Mouse (Mus musculus) G1E-ER4 (cell line): Measurements from ENCODE around the gene D8Ertd738e. TPM values are rescaled to one million over a fixed set of nuclear protein-coding genes. Genes with fewer than 3 reads are reported as not detected.

Source experiments
- GATA1 ChIP-seq: IDR thresholded peaks from one replicate; pipeline ENCODE4 v1.8.0; 2012; ENCODE audit warnings: low read length, inconsistent platforms
- polyA plus RNA-seq: library from polyadenylated mRNA; stranded (reverse); fragments of >175 nt; gene quantifications from 2 replicates; pipeline ENCODE4 v1.2.3, GENCODE M21; 2012

Gene D8Ertd738e
- polyA plus RNA-seq, 1 experiment, result 389 TPM

DNA sequence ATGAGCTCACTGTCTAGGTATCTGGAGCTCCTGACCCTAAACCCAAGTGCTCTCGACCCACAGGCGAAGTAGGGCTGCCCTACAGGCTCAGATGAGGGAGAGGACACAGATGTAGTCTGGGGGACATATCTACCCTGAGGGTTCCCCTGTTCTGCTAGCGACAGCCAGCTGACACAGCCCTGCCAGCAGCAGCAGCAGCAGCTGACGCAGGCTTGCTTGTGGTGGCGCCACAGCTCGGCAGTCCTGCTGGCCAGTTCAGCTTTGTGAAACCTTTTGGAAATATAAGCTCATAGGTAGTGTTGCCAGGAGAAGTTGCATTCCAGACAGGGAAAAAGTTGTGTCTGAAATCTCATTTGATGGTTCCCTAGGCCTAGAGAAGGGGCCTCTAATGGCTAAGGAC, 8.4 kb downstream of the D8Ertd738e start:
- no peak for TF ChIP-seq GATA1

DNA sequence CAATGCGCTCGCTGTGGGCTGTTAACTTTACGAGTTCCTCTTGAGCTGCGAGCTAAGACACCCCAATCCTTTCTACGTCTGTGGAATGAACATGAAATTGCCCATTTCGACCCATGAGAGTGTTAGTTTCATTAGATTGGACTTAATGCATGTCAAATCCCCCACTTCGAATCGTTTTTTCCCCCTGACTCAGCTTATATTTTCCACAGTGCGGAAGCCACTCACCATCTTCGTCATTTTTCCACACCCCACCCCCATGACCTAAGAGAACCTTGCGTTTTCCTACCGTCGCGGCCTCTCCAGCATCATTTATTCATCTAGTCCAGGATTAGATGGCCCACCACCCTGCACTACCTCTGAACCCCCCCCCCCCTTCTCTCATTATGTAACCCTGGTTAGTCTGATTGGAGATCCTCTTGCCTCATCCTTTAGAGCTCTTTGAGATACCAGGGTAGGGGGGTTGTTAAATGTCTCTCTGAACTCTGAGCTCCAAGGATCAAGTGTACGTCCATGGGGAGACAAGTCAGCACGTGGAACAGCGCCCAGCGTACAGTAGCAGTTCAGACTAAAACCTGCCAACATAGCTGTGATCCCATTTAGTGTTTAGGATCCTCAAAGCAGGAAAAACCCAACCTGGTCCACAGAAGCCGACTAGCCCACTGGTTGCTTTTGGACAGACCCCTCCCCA, 11.8 kb downstream of the D8Ertd738e start:
- no peak for TF ChIP-seq GATA1

DNA sequence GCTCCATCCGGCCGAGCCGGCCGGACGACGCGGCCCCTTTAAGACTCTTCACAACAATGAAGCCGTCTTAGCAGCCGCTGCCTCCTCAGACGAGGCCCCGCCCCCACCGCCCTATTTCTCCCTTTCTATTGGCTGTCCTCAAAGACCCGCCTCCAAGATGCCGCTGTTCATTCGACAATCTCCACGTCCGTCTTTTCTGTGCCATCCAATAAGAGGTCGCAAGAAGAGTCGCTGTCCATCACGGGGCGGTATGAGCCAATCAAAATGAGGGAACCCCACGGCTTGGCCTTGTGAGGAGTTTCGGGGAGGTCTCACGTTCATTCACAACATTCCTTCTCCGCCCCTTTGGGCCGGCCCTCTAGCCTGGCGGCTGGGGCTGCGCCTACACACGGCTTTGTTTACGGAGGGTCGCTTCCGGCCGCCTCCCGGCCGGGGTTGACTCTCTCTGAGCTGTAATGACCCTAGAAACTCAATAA, 12.5 kb downstream of the D8Ertd738e start, which contains the start of gene Zswim4:
TSS of gene Zswim4 (minus strand) at position 58 of the 476 bp plus-strand sequence.
- no peak for TF ChIP-seq GATA1

DNA sequence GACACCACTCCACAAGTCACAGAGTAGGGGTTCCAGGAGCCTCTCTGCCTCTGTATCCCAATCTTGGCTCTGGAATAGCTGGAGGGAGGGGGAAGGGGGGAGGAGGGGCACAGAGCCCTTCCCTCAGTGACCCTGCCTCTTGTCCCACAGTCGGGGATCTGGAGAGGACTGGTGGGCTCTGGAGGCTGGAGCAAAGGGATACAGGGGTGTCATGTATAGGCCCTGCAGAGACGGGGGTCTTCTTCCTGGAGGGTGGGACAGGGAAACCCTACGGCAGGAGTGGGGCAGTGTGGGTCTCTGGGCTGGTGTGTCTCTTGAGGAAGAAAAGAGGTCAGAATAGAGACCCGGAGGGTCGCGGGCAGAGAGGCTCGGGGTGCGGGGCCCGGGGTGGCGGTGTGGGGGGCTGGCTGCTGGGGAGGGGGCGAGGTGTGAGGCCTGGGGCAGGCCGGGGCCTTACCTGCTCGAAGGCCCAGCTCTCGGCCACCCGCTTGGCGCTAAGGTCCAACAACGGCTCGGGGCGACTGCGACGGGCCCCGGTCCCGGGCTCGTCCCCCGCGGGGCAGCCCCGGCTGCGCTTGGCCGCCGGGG, 13.0 kb downstream of the D8Ertd738e start:
- TF ChIP-seq GATA1, result no peak

DNA sequence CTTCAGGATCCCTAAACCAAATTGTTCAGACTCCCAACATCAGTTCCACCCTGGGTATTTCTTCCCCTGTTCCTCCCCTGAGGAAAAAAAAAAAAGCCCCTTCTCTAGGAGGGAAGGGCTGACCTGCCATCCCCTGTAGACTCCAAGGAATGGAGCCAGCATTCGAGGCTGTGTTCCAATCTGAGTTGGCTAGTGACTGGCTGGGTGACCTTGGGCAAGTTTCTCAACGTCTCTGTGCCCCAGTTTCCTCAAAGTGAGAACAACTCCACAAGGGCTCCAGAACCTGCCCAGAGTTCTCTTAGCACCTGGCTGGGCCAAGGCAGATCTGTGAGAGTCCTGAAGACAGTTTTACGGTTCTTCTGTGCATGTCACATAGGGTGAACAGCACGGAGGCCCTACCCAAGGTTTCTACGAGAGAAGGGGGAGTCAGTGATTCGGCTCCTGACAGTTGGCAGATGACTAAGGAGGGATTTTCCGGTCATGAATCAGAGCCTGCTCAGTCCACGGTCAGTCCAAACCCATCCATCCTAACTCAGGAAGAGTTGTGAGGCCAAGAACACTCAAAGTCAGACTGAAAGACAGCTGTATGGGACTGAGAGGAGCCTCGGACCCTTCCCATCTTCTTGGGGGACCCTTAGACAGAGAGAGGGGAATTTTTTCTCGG, 13.6 kb downstream of the D8Ertd738e start:
- no peak for TF ChIP-seq GATA1

DNA sequence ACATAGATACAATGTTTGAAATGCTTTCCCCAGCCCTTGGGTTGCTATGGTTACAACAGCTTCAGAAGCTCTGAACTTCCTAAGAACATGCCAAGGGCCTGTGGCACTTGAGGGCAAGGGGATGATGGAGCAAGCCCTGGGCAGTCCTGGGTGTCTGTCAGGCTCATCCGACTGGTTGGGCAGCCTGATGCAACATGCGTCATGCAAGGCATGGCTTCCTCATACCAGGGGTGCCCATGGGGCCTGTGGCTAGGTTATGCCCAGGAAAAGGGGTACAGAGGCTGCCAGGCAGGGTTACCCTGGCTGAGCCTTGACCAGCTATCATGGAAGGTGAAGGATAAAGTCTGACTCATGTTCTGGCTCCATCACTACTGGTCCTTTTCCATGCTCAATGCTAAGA, 16.5 kb downstream of the D8Ertd738e start:
- no peak for TF ChIP-seq GATA1

DNA sequence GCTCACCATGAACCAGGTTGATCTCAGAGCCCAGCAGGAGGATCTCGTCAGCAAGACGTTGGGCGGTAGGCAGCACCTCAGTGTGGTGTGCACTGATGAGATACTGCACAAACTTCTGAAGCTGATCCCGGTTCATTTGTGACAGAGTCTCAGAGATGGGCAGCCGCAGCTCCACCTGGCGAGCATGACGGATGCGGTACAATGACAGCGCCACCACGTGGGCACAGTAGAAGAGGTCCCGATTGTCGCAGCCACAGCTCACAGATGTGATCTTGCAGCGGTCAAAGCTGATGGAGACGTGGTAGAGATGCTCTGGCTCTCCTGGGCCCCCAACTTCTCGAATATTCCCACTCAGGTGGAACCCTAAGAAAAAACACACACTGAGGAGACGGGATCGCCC, 18.8 kb downstream of the D8Ertd738e start:
- no peak for TF ChIP-seq GATA1

DNA sequence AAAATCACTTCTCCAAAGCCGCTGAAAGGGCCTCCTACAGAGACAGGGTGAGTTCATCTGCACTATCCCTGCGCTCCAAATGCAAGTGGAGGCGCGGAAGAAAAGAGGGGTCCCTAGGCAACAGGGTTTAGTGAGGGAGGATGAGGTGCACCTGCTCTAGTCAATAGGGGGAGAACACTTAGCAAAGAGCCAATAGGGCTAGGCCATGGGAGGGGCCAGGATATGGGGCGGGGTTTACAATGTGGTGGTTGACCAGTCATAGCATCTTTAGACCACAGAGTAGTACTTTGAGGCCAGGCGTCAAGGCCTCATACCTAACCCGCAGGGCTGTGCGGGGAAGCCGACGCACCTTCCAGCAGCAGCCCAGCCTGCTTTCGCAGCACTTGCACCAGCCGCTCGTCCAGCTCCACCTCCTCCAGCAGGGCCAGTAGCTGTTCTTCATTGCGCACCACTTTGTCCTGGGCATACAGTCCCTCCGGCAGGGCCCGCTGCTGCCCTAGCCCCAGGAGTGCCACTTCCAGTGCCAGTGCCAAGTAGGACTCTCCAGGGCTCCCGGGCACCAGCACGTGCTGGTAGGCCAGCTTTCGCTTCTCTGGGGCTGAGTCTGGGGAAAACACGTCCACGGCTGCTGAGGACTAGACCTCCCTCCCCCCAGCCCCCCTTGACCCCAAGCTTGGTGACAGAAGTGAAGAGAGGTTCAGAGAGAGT, 26.0 kb downstream of the D8Ertd738e start:
- TF ChIP-seq GATA1, result no peak

DNA sequence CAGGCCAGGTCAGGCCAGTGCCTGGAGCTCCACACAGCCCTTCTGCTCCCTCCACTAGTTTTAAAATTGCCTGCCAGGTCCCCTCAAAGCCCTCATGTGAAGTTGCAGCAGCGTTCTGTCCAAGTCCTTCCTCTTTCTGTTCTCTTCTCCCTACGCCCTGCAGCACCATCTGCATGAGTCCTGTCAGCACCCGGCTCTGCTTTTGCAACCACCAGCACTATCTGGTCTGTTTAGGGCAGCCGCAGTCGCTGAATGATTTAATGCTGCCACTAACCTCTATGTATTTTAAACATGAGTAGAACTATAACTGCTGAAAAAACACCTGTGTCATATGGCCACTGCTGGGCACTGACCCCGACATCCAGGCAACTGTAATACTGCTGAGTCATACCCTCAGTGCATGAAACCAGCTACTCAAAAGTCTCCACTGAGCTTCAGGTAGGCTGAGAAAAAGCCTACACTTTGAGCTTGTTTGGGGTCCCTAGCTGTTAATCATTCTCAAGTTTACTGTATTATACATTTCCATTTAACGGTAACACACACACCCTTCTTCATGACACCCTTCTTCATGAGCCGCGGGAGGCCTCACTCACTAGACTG, 26.9 kb downstream of the D8Ertd738e start:
- TF ChIP-seq GATA1, result no peak

DNA sequence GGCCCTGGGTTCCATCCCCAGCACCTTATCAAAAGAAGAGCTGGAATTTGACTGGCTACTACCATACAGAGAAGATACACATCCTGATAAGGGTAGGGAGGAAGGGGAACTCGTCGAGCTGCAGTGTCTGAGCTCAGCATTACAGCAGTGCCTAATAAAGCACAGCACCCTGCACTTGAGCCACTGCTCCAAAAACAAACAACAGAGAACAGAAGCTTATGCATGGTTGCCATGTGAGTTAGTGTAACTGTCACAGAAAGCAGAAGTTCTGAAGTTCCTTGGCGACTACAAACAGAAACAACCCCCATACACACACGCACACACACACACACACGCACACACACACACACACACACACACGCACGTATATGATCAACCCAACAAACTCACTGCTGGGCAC, 29.4 kb downstream of the D8Ertd738e start:
- no peak for TF ChIP-seq GATA1

DNA sequence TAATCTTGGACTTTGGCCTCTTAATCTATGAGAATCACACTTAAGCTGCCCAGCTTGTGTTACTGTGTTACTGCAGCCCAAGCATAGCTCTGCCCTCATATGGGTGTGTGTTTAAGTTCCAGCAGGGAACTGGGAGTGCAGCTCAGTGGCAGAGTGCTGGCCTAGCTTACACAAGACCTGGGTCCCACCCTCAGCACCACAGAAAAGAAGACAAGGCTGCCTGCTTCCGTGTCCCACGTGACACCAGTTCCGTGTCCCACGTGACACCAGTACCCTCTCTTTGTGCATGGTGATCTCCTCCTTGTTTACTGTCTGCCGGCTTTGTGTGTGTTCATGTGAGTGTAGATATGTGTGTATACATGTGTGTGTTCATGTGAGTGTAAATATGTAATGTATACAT, 31.4 kb downstream of the D8Ertd738e start:
- TF ChIP-seq GATA1, result no peak

DNA sequence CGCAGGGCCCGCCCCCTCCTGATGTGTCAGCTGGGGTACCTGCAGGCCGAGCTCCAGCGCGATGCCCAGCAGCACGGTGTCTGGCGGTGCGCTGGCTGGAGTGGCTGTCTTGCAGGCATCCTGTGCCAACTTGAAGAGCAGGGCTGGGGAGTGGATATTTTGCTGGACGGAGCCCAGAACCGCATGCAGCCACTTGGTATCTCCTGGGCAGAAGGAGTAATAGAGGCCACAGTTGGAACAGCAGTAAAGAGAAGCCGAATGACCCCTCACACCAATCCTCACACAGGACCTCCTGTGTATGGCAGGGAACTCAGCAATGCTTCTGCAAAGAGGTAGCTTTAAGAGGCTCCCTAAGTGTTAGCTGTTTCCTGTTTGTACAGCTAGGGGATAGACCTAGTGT, 32.3 kb downstream of the D8Ertd738e start:
- no peak for TF ChIP-seq GATA1

DNA sequence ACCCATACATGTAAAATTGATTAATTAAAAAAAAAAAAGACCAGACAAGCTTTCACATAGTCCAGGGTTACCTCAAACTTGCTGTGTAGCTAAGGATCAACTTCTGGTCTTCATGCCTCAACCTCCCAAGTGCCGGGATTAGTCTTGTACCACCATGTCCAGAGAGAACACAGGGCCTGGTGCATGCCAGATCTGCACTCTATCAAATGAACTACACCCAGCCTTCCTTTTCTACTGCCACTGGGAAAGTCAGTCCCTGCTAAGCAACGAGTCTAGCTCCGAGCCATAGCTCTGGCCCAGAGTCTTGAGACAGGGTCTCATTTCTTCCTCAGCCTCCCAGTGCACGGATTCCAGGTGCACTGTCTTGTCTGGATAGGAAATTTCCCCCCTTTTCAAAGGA, 36.2 kb downstream of the D8Ertd738e start:
- TF ChIP-seq GATA1, result no peak

DNA sequence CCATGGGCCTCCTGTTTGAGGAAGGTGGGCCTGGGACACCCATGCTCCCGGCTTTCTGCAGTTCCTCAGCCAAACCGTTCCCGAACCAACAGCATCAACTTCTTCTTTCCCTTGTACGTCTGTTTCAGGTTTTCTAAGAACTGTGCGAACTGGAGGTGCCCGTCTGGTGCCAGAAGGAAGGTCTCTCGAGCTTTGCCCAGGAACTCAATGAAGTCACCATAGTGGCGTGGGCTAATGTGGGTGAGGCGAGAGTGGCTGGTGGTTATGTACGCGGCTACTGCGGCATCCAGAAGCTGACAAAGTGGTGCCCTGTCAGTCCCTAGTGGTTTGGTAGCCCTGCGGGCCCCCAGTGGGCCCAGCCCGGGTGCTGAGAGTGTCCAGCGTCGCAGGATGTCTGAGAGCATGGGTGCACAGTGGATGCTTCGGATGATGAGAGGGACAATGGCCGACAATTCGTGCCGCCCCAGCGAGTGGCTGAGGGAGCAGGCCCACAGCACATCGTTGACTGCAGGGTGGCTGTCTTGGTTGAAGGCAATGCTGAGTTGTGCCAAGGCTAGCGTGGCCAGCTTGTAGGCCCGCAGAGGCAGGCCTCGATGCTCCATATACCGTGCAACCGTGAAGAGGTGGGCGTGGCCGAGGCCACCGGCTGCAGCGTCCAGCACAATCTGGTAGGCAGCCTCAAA, 37.5 kb downstream of the D8Ertd738e start:
- no peak for TF ChIP-seq GATA1

DNA sequence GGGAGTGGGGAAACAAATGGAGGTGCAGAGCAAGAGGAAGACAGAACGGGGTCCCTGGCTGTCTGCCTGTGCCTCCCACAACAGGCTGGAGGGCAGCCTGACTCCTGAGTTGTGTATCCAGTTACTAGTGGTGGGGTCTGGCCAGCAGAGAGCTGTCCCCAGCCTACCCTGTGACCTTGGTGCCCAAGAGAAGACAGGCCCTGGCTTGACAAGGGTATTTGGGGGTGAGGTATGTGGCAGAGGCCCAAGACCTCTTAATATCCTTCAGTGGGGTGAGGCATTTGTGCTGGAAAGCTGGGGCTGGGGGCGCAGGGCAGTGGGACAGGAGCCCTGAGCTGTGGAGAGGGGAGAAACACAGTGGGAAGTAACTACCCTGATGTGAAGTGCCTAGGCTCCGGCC, 38.3 kb downstream of the D8Ertd738e start:
- TF ChIP-seq GATA1, result no peak
